Mouse (Mus musculus) heart, adult 2 months (tissue): Measurements from ENCODE around the gene Pcbp4.

Experiments used
- CTCF ChIP-seq: fragments of 200-600 bp; IDR thresholded peaks from 2 replicates; pipeline ENCODE4 v1.8.1; 2022; ENCODE audit warnings: antibody characterized with exemption, mild to moderate bottlenecking, moderate library complexity
- EP300 ChIP-seq: fragments of 200-500 bp; IDR thresholded peaks from 2 replicates; pipeline ENCODE4 v1.6.1; 2011; ENCODE audit warnings: low read depth, low read length, control low read depth; ENCODE audit not compliant: insufficient read depth
- POLR2A ChIP-seq: fragments of 200-500 bp; IDR thresholded peaks from 2 replicates; pipeline ENCODE4 v1.6.1; 2011; ENCODE audit warnings: mild to moderate bottlenecking, low read depth, low read length, control low read depth; ENCODE audit not compliant: insufficient read depth

DNA sequence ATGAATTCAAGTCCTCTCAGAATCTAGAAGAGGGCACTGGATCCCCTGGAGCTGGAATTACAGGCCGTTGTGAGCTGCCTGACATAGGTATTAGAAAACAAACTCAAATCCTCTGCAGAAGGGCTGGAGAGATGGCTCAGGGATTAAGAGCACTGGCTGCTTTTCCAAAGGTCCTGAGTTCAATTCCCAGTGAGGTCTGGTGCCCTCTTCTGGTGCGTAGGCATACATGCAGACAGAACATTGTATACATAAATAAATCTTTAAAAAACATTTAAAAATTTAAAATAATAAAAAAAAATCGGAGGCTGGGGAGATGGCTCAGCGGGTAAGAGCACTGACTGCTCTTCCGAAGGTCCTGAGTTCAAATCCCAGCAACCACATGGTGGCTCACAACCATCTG is 10.4 kb upstream of the Pcbp4 start:
- TF ChIP-seq CTCF, result peak; percentile 61
- TF ChIP-seq EP300, result no peak
- TF ChIP-seq POLR2A, result no peak
